Mouse (Mus musculus) embryonic stem cell, embryonic (primary cell): Measurements from ENCODE around the gene Stab1.

Experiments
- CTCF ChIA-PET, 4 experiments: fragments of 300-600 bp in 2 of 4; fragments of 350-600 bp in 2 of 4; sonication (Branson Sonifier 250); formaldehyde crosslinking; loops; one replicate each; lab custom pipeline; 2022; ENCODE audit warnings: inconsistent platforms in 2 of 4; lab: Charles Lee
- POLR2A ChIA-PET, 4 experiments: fragments of 300-600 bp in 2 of 4; fragments of 350-600 bp in 2 of 4; sonication (Branson Sonifier 250); formaldehyde crosslinking; loops; one replicate each; lab custom pipeline; 2022; ENCODE audit warnings: antibody characterized with exemption in 4 of 4, inconsistent platforms in 1 of 4; lab: Charles Lee

Gene Stab1

DNA sequence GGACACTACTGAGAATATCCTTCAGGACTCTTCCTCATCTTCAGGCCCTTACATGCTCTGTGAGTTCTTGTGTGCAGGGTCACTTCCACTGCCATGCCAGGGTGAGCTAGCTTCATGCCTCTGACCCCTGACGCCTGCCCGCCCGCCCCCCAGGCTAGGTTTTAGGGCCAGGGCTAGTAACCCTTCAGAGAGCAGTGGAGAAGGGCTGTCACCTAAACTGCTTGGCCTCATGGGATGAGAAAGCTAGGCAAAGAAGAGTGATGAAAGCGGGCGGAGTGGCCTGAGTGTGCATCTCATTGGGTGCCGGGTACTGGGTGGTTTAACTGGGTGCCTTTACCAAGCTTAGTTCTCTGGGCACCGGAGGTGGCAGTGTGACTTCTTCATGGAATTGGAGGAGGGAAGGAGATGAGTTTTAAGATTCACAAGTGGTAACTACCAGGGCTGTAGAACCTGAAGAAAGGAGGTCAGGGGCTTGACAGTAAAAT lies 35.9 kb downstream of the Stab1 start:
- CTCF ChIA-PET: no interaction called here
- POLR2A ChIA-PET: interaction anchor here in 2 of 4 experiments (0.6 to 1.4 kb wide), 7 partner anchors 13 to 506 kb away, joined by 3 to 4 read pairs (median 3); partner anchors contain the start of gene Prkcd (in 1 of the 2)

- ChIA-PET CTCF (no interaction called here), POLR2A (interaction anchor here in 2 of 4 experiments (0.6 to 1.4 kb wide), 2 partner anchors 15 to 66 kb away, joined by 3 to 4 read pairs; no protein-coding TSS in a partner anchor)
These were observed 36.4 kb downstream of the Stab1 start for GRCm38 (mm10) chr14:31132031-31132430.

DNA sequence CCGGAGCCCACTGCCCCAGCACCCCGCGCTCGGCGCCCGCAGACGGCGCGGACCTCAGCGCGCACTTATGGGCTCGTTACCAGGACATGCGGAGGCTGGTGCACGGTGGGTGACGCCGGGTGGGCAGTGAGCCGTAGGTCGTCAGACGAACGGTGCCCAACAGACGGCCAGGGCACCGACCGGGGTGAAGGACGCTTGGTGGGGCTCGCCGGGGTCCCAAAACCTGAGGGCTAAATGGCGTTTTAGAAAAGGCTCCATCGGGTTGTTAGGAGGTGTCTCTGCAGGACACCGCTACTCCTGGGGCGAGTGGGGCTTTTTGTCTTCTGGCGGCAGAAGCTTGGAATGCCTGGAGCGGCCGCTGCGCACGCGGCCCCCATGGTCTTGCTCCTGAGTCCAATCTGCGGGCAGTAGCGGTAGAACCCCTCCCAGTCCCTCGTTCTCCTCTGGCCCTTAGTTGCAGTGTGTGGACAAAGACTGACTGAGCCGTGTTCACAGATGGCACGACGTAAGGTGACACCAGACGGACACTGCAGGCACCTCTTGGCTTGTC lies 37.1 kb downstream of the Stab1 start:
- ChIA-PET POLR2A (interaction anchor here in 1 of 4 experiments (1.4 kb wide), 1 partner anchor 67 kb away, joined by 3 read pairs; no protein-coding TSS in a partner anchor), CTCF (no interaction called here)

GRCm38 (mm10) chr14:31130236-31131220 lies 37.9 kb downstream of the Stab1 start, which contains the start of gene Nt5dc2:
Gene Nt5dc2, plus strand, starts transcription at chr14:31131053.
- POLR2A ChIA-PET: interaction anchor here in 3 of 4 experiments (0.6 to 1.3 kb wide), 12 partner anchors 9 to 769 kb away, joined by 3 to 8 read pairs (median 4); partner anchors contain the start of genes Gnl3 (in 1 of the 3) and Pbrm1 (in 1 of the 3)
- CTCF ChIA-PET: interaction anchor here in 1 of 4 experiments (0.6 to 0.7 kb wide), 2 partner anchors 28 to 104 kb away, joined by 3 to 4 read pairs; no protein-coding TSS in a partner anchor

- POLR2A ChIA-PET: interaction anchor here in 3 of 4 experiments (0.6 to 3.2 kb wide), 20 partner anchors 10 to 770 kb away, joined by 3 to 14 read pairs (median 4); partner anchors contain the start of genes Gnl3 (in 1 of the 3), Nek4 (in 1 of the 3), Pbrm1 (in 1 of the 3) and Spcs1 (in 1 of the 3)
These were observed 38.9 kb downstream of the Stab1 start for GRCm38 (mm10) chr14:31129326-31130235.

DNA sequence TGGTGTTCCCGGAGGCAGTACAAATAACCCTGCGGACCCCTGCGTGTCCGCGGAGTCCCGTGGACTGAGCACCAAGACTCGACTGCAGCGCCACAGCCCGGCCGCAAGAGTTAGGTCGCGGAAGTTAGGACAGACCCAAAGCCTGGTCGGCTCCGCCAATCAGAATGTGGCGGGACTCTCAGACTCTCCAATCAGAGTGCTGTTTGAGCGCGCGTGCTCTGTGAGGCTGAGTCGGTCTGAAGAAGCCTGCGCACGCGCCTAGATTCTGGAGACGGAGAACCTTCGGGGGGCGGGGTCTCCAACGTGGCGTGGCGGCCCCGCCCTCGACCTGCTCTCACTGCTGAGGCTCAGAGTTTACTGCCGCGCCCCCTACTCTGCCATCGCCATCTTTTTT lies 39.6 kb downstream of the Stab1 start, which contains the start of gene Smim4:
TSS of gene Smim4 (minus strand) at position 131 of the 394 bp plus-strand sequence.
- CTCF ChIA-PET: interaction anchor here in 3 of 4 experiments (0.6 to 1.6 kb wide), 6 partner anchors 11 to 90 kb away, joined by 3 to 5 read pairs (median 3); no protein-coding TSS in a partner anchor

More at GRCm38 (mm10) chr14:31129326-31130235, 38.9 kb downstream of the Stab1 start:
- CTCF ChIA-PET: interaction anchor here in 3 of 4 experiments (0.6 to 1.6 kb wide), 4 partner anchors 29 to 105 kb away, joined by 3 to 4 read pairs (median 3); no protein-coding TSS in a partner anchor

GRCm38 (mm10) chr14:31128101-31128825 lies 40.2 kb downstream of the Stab1 start:
- ChIA-PET POLR2A (interaction anchor here (0.5 to 3.2 kb wide), 22 partner anchors 9 to 731 kb away, joined by 3 to 14 read pairs (median 4); partner anchors contain the start of genes Nek4 (in 1 of the 4), Sema3g (in 1 of the 4), Spcs1 (in 1 of the 4) and Tmem110 (in 1 of the 4)), CTCF (interaction anchor here in 2 of 4 experiments (0.6 to 1.6 kb wide), 5 partner anchors 10 to 89 kb away, joined by 3 to 5 read pairs (median 3); no protein-coding TSS in a partner anchor)

More for the DNA sequence above, 39.6 kb downstream of the Stab1 start, which contains the start of gene Smim4:
- POLR2A ChIA-PET: interaction anchor here in 2 of 4 experiments (0.7 to 3.2 kb wide), 15 partner anchors 10 to 185 kb away, joined by 3 to 14 read pairs (median 4); partner anchors contain the start of genes Nek4 (in 1 of the 2) and Spcs1 (in 1 of the 2)

GRCm38 (mm10) chr14:31126826-31127225 lies 41.6 kb downstream of the Stab1 start:
- ChIA-PET CTCF (no interaction called here), POLR2A (interaction anchor here in 2 of 4 experiments (1.0 to 3.2 kb wide), 7 partner anchors 12 to 125 kb away, joined by 3 to 14 read pairs (median 5); partner anchors contain the start of gene Spcs1 (in 1 of the 2))

DNA sequence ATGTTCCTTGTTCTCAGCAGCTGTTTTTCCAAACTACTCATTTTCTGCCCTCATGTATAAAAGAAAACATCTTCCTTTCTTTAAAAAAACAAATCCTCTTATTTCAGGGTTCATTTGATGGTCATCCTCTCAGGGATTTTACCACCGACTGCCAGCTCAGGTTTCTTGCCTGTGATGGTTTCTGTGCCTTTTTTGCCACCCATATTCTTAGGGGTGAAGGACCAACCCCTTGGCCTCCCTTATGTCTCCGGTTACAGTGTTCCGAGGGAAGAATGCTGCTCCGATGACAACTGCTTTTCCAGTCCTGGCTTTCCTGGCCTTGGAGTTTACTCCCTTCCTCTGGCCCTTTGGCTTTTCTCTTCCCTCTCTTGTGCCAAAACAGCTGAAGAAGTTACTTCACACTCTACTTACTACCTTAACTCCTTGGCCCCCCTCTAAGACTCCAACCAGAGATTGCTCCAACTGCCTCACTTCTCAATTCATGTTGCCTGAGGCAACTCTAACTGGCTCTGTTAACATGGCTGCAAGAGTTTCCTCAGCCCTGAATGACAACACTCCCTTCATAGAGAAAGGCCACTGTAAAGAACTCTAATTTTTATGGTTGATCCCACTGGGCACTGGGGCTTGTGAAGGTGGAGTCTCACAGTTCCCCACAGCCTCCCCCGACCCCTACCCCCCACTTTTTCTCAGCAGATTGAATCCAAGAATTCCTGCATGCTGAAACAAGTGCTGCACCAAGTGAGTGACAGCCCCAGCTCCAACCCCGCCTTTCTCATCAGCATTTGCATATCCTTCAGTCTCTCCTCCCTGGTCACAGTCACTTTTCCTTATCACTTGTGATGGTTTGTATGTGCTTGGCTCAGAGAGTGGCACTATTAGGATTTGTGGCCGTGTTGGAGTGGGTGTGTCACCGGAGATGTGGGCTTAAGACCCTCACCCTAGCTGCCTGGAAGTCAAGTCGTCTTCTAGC lies 43.0 kb downstream of the Stab1 start:
- ChIA-PET CTCF (interaction anchor here in 1 of 4 experiments (1.4 kb wide), 1 partner anchor 38 kb away, joined by 4 read pairs; no protein-coding TSS in a partner anchor), POLR2A (interaction anchor here in 2 of 4 experiments (0.9 to 2.2 kb wide), 8 partner anchors 9 to 145 kb away, joined by 3 to 7 read pairs (median 4); no protein-coding TSS in a partner anchor)

DNA sequence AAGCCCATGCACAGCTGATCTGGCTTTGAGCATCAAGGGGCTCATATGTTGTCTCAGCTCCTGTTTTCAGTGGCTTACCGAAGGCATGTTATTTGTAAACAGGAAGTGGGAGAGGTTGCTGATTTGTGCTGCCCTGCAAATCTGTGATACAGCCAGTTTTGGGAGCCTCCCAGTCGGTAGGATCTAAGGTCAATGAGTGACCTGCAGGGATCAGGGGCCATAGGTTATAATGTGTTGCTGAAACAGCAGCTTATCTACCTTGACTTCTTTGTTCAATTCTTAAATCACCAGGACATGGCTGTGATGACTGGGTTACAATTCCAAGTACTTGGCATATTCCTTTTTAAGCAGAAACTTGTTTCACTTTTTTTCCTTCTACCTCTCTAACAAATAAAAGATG lies 52.9 kb downstream of the Stab1 start:
- POLR2A ChIA-PET: interaction anchor here in 1 of 4 experiments (0.6 to 2.0 kb wide), 4 partner anchors 9 to 202 kb away, joined by 3 to 4 read pairs (median 4); no protein-coding TSS in a partner anchor
- CTCF ChIA-PET: no interaction called here

- POLR2A ChIA-PET: interaction anchor here in 1 of 4 experiments (0.8 to 1.2 kb wide), 2 partner anchors 10 to 94 kb away, joined by 3 to 4 read pairs; no protein-coding TSS in a partner anchor
- CTCF ChIA-PET: no interaction called here
These were observed 54.4 kb downstream of the Stab1 start for GRCm38 (mm10) chr14:31114011-31114410.

DNA sequence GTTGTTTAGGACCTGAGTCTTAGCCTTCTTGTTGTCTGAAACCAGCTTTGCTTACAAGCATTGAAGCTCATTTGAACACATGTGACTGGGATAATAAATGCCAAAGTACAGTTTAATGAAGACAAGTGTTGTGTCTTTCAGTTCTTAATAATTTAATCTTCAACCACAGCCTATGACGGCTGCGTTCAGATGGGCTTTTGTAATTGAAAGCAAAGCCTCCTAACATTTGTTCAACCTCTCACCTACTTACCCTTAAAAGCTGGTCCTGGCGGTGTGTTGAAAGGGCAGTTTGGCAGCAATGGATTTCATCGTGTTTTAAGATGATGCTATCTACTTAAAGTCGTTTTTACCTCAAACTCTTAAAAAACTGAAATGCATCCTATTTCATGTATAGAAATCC lies 56.3 kb downstream of the Stab1 start:
- ChIA-PET CTCF (no interaction called here), POLR2A (interaction anchor here in 1 of 4 experiments (0.7 to 1.3 kb wide), 4 partner anchors 12 to 101 kb away, joined by 3 read pairs; no protein-coding TSS in a partner anchor)

- CTCF ChIA-PET: interaction anchor here in 2 of 4 experiments (0.6 kb wide), 2 partner anchors 362 to 1049 kb away, joined by 4 to 18 read pairs; partner anchors contain the start of gene Ncoa4 (in 1 of the 2)
These were observed 57.8 kb downstream of the Stab1 start for GRCm38 (mm10) chr14:31110613-31111012.

GRCm38 (mm10) chr14:31105156-31105555 lies 63.3 kb downstream of the Stab1 start:
- ChIA-PET POLR2A (no interaction called here), CTCF (interaction anchor here in 1 of 4 experiments (0.5 kb wide), 1 partner anchor 332 kb away, joined by 5 read pairs; no protein-coding TSS in a partner anchor)

More at GRCm38 (mm10) chr14:31110613-31111012, 57.8 kb downstream of the Stab1 start:
- POLR2A ChIA-PET: interaction anchor here in 1 of 4 experiments (1.3 kb wide), 1 partner anchor 14 kb away, joined by 3 read pairs; no protein-coding TSS in a partner anchor
